Mouse (Mus musculus) ES-E14 (cell line): ENCODE measurements around the gene Neu1. TPM values are rescaled to one million over a fixed set of nuclear protein-coding genes. Genes with fewer than 3 reads are reported as not detected.
"Not testable (repeated sequence)": the region's sequence is repeated elsewhere in the genome, so short reads cannot be mapped to it uniquely, and the experiment has no call there.

Experiments
- DNase-seq: peaks from one replicate; pipeline ENCODE4 v3.0.0-alpha.2; 2013; ENCODE audit warnings: low read depth, low spot score
- H3K27ac ChIP-seq: 2 replicates; pipeline ENCODE4 v1.5.1; 2012; ENCODE audit warnings: low read depth, mild to moderate bottlenecking, low read length, moderate library complexity, mixed read lengths; ENCODE audit not compliant: poor library complexity, insufficient read depth, severe bottlenecking
- H3K36me3 ChIP-seq: 2 replicates; pipeline ENCODE4 v1.6.1; 2012; ENCODE audit warnings: mild to moderate bottlenecking, low read length, moderate library complexity, mixed read lengths; ENCODE audit not compliant: control insufficient read depth, poor library complexity, insufficient read depth, severe bottlenecking
- H3K4me1 ChIP-seq, 2 experiments: fragments of 150-350 bp in 1 of 2; sonication (generic) in 1 of 2; 2 replicates each; pipeline ENCODE4 v1.6.1; 2012; ENCODE audit warnings: low read length in 2 of 2, mild to moderate bottlenecking in 1 of 2, mixed read lengths in 1 of 2; ENCODE audit not compliant: control insufficient read depth in 2 of 2, insufficient read depth in 2 of 2, poor library complexity in 1 of 2
- H3K4me3 ChIP-seq, 2 experiments: fragments of 150-350 bp in 1 of 2; sonication (generic) in 1 of 2; 2 replicates each; pipeline ENCODE4 v1.5.1; 2012; ENCODE audit warnings: low read length in 2 of 2, low read depth in 1 of 2, mild to moderate bottlenecking in 1 of 2, mixed read lengths in 1 of 2; ENCODE audit not compliant: insufficient read depth in 1 of 2, poor library complexity in 1 of 2, severe bottlenecking in 1 of 2
- H3K9ac ChIP-seq: 2 replicates; pipeline ENCODE4 v1.6.1; 2012; ENCODE audit warnings: low read depth, mild to moderate bottlenecking, low read length, mixed read lengths; ENCODE audit not compliant: poor library complexity, insufficient read depth, severe bottlenecking
- H3K9me3 ChIP-seq: fragments of 150-350 bp; sonication (generic); 2 replicates; pipeline ENCODE4 v1.6.1; 2012; ENCODE audit warnings: low read depth, mild to moderate bottlenecking, low read length; ENCODE audit not compliant: control insufficient read depth, insufficient read depth
- CHD2 ChIP-seq: IDR thresholded peaks from 2 replicates; pipeline ENCODE4 v1.6.1; 2014; ENCODE audit warnings: mild to moderate bottlenecking, low read depth, low read length, inconsistent platforms
- HCFC1 ChIP-seq: IDR thresholded peaks from 2 replicates; pipeline ENCODE4 v1.6.1; 2012; ENCODE audit warnings: low read length, inconsistent platforms, borderline replicate concordance; ENCODE audit not compliant: insufficient read depth
- MAFK ChIP-seq: IDR thresholded peaks from 2 replicates; pipeline ENCODE4 v1.6.1; 2014; ENCODE audit warnings: mild to moderate bottlenecking, low read depth, low read length, inconsistent platforms; ENCODE audit not compliant: insufficient read depth
- ZC3H11A ChIP-seq: IDR thresholded peaks from 2 replicates; pipeline ENCODE4 v1.6.1; 2012; ENCODE audit warnings: low read depth, mild to moderate bottlenecking, inconsistent platforms, low read length, borderline replicate concordance
- ZNF384 ChIP-seq: IDR thresholded peaks from 2 replicates; pipeline ENCODE4 v1.6.1; 2012; ENCODE audit warnings: low read depth, low read length, inconsistent platforms
- in situ Hi-C, 2 experiments: fragments of 600-800 bp; cut with MboI; formaldehyde crosslinking; loops; one replicate each; pipeline ENCODE4 v1.15.1; 2025; ENCODE audit warnings: low sequenced_read_pairs in 2 of 2, inconsistent platforms in 1 of 2; ENCODE audit not compliant: unreplicated experiment in 2 of 2
- total RNA-seq: library from RNA; depleted of rRNA; stranded (reverse); fragments of 300-350 nt; gene quantifications from 2 replicates; pipeline ENCODE4 v1.2.3, GENCODE M21; 2012

Gene Neu1
- total RNA-seq, 1 experiment: 24.0 TPM

GRCm38 (mm10) chr17:34959130-34959778 lies 28.2 kb downstream of the Neu1 start, which contains the start of gene Hspa1b:
TSS of gene Hspa1b (minus strand) at chr17:34959238.
- Histone ChIP-seq H3K4me3 (peak within 1 kb of the TSS; percentile 85 to 94), H3K9ac (peak within 1 kb of the TSS; percentile 75), H3K27ac (peak within 1 kb of the TSS; percentile 89)
- in situ Hi-C loops, H3K36me3 ChIP-seq, H3K9me3 ChIP-seq, DNase-seq, H3K4me1 ChIP-seq: not testable (repeated sequence)

GRCm38 (mm10) chr17:34959881-34960515 lies 28.9 kb downstream of the Neu1 start:
- no peak for TF ChIP-seq HCFC1
- TF ChIP-seq MAFK: no peak
- no peak for TF ChIP-seq CHD2
- no peak for TF ChIP-seq ZNF384
- no peak for TF ChIP-seq ZC3H11A
- in situ Hi-C loops: no loop called here

GRCm38 (mm10) chr17:34960702-34961493 lies 29.8 kb downstream of the Neu1 start:
- TF ChIP-seq MAFK: no peak
- no peak for TF ChIP-seq ZC3H11A
- TF ChIP-seq HCFC1: no peak
- TF ChIP-seq CHD2: no peak
- no peak for TF ChIP-seq ZNF384
- H3K27ac ChIP-seq: no peak overlapping the region
- H3K9me3 ChIP-seq: no peaks in the 10 kb centered on the region
- no peak overlapping the region for H3K4me3 ChIP-seq
- no peak overlapping the region for H3K9ac ChIP-seq
- in situ Hi-C loops: no loop called here
- no peak for DNase-seq
- peaks cover 3 to 16% of the 10 kb centered on the region in 2 experiments; a peak in 2 of 4 replicates for H3K4me1 ChIP-seq
- no peaks in the 10 kb centered on the region for H3K36me3 ChIP-seq

More at GRCm38 (mm10) chr17:34959881-34960515, 28.9 kb downstream of the Neu1 start:
- peak overlapping the region; percentile 85 to 94 for H3K4me3 ChIP-seq
- 0 out of 2 replicates have a peak overlapping the region, but pooled peaks have one; percentile 1 for H3K9ac ChIP-seq
- no peak overlapping the region for H3K27ac ChIP-seq
- DNase-seq: no peak
- H3K36me3 ChIP-seq: no peaks in the 10 kb centered on the region
- no peaks in the 10 kb centered on the region for H3K9me3 ChIP-seq
- H3K4me1 ChIP-seq: peaks cover 3 to 9% of the 10 kb centered on the region in 2 experiments; a peak in 2 of 4 replicates

- in situ Hi-C loops: no loop called here
Observed at GRCm38 (mm10) chr17:34962125-34962524, 31.1 kb downstream of the Neu1 start.

More at GRCm38 (mm10) chr17:34962125-34962524, 31.1 kb downstream of the Neu1 start:
- Histone ChIP-seq H3K27ac (no peak overlapping the region), H3K4me3 (no peak overlapping the region), H3K4me1 (peaks cover 3 to 16% of the 10 kb centered on the region in 2 experiments; a peak in 2 of 4 replicates), H3K36me3 (no peaks in the 10 kb centered on the region), H3K9ac (no peak overlapping the region), H3K9me3 (no peaks in the 10 kb centered on the region)
- TF ChIP-seq MAFK: no peak
- DNase-seq: no peak
